Mouse (Mus musculus) retina, adult 2 months (tissue): ENCODE results near the gene Olfr292.

ENCODE experiments used
- DNase-seq: peaks from one replicate; pipeline ENCODE4 v3.0.0-alpha.2; 2012; ENCODE audit warnings: low read depth, low spot score

The Olfr292 gene

GRCm38 (mm10) chr7:86688030-86688429 lies at the start of gene Olfr292:
Gene Olfr292, plus strand, starts transcription at chr7:86688330.
- no peak for DNase-seq

- no peak for DNase-seq
These were observed 39.4 kb upstream of the Olfr292 start, which contains the start of gene Olfr293 for GRCm38 (mm10) chr7:86648761-86649160. Gene Olfr293, plus strand, starts transcription at chr7:86649061.

GRCm38 (mm10) chr7:86725013-86725412 lies 36.9 kb downstream of the Olfr292 start:
- DNase-seq: no peak
